Mouse (Mus musculus) granulocyte monocyte progenitor cell, adult 5-6 weeks (primary cell): ENCODE data around the gene Ddt. TPM values are rescaled to one million over a fixed set of nuclear protein-coding genes. Genes with fewer than 3 reads are reported as not detected.
A peak's percentile ranks its signal among the peaks of the same experiment; 100 is the strongest.
"Not testable (repeated sequence)": the region's sequence is repeated elsewhere in the genome, so short reads cannot be mapped to it uniquely, and the experiment has no call there.

Experiments
- ATAC-seq: replicated peaks from 2 replicates; pipeline ENCODE4 v1.8.0; 2016; ENCODE audit warnings: mild to moderate bottlenecking, moderate TSS enrichment, inconsistent platforms; ENCODE audit not compliant: poor library complexity, severe bottlenecking
- total RNA-seq, 2 experiments: library from RNA; stranded (forward) in 1 of 2; stranded (reverse) in 1 of 2; fragments of 200-712, 200-1000 nt in 1 of 2; fragments of >200 nt in 1 of 2; fragmentation: Nextera tagmentation in 1 of 2; gene quantifications; 2 replicates each; pipeline ENCODE4 v1.2.3; 2014 to 2017

The Ddt gene
- total RNA-seq, 2 experiments from 2014 or later, result 61.0 to 85.2 TPM

- ATAC-seq, result no peak
Measured at GRCm38 (mm10) chr10:75774587-75774986, 1.4 kb upstream of the Ddt start.

- ATAC-seq, result no peak
Measured at GRCm38 (mm10) chr10:75774102-75774501, 888 bp upstream of the Ddt start.

GRCm38 (mm10) chr10:75767756-75768155 lies 5.5 kb downstream of the Ddt start:
- not testable (repeated sequence) for ATAC-seq

GRCm38 (mm10) chr10:75766856-75767255 lies 6.4 kb downstream of the Ddt start:
- no peak for ATAC-seq

GRCm38 (mm10) chr10:75764519-75765473 lies 8.4 kb downstream of the Ddt start:
- peak; percentile 55 for ATAC-seq

- peak; percentile 98 for ATAC-seq
Measured at GRCm38 (mm10) chr10:75763682-75764518, 9.3 kb downstream of the Ddt start, which contains the start of gene Cabin1. Gene Cabin1 (minus strand): TSS chr10:75764341.

- ATAC-seq, result no peak
Measured at GRCm38 (mm10) chr10:75762413-75762812, 10.8 kb downstream of the Ddt start.

GRCm38 (mm10) chr10:75760311-75760710 lies 12.9 kb downstream of the Ddt start:
- ATAC-seq, result no peak

GRCm38 (mm10) chr10:75756719-75757118 lies 16.5 kb downstream of the Ddt start:
- no peak for ATAC-seq

- ATAC-seq, result peak; percentile 88
Measured at GRCm38 (mm10) chr10:75744017-75744416, 29.2 kb downstream of the Ddt start.

GRCm38 (mm10) chr10:75743369-75743768 lies 29.8 kb downstream of the Ddt start:
- ATAC-seq, result no peak

- no peak for ATAC-seq
Measured at GRCm38 (mm10) chr10:75740866-75741265, 32.3 kb downstream of the Ddt start.

- no peak for ATAC-seq
Measured at GRCm38 (mm10) chr10:75725449-75725848, 47.8 kb downstream of the Ddt start.

Other genes starting within 250 kb of the Ddt start
- not detected in 2 replicates for gene Lrrc75b, start 213.1 kb downstream of the Ddt start, total RNA-seq (2014; fragmentation: Nextera tagmentation)
- gene Lrrc75b, start 213.1 kb downstream of the Ddt start, total RNA-seq (2017), result not detected in 2 replicates
- gene Ggt1, start 211.8 kb downstream of the Ddt start, total RNA-seq (2014; fragmentation: Nextera tagmentation), result 1.7 TPM in 1 of 2 replicates, not detected in the other
- 1.7 TPM in 1 of 2 replicates, not detected in the other for gene Ggt1, start 211.8 kb downstream of the Ddt start, total RNA-seq (2017)
- gene Ggt5, start 184.1 kb downstream of the Ddt start, total RNA-seq (2014; fragmentation: Nextera tagmentation), result 2.3 and 6.4 TPM in 2 replicates
- 2.4 and 3.6 TPM in 2 replicates for gene Ggt5, start 184.1 kb downstream of the Ddt start, total RNA-seq (2017)
- 0.26 TPM in 1 of 2 replicates, not detected in the other for gene Susd2, start 129.4 kb downstream of the Ddt start, total RNA-seq (2014; fragmentation: Nextera tagmentation)
- not detected in 2 replicates for gene Susd2, start 129.4 kb downstream of the Ddt start, total RNA-seq (2017)
- 48.8 and 68.8 TPM in 2 replicates for gene Cabin1, start 9.1 kb downstream of the Ddt start, total RNA-seq (2014; fragmentation: Nextera tagmentation)
- 23.0 and 24.9 TPM in 2 replicates for gene Cabin1, start 9.1 kb downstream of the Ddt start, total RNA-seq (2017)
- not detected in 2 replicates for gene Gm20441, start 7.5 kb upstream of the Ddt start, total RNA-seq (2014; fragmentation: Nextera tagmentation)
- not detected in 2 replicates for gene Gm20441, start 7.5 kb upstream of the Ddt start, total RNA-seq (2017)
- 4.5 and 12.9 TPM in 2 replicates for gene Gstt3, start 8.0 kb upstream of the Ddt start, total RNA-seq (2014; fragmentation: Nextera tagmentation)
- 4.4 and 4.7 TPM in 2 replicates for gene Gstt3, start 8.0 kb upstream of the Ddt start, total RNA-seq (2017)
- gene Gstt1, start 25.2 kb upstream of the Ddt start, total RNA-seq (2014; fragmentation: Nextera tagmentation), result not detected in 2 replicates
- not detected in 2 replicates for gene Gstt1, start 25.2 kb upstream of the Ddt start, total RNA-seq (2017)
- not detected in 2 replicates for gene Gstt4, start 49.1 kb upstream of the Ddt start, total RNA-seq (2014; fragmentation: Nextera tagmentation)
- gene Gstt4, start 49.1 kb upstream of the Ddt start, total RNA-seq (2017), result not detected in 2 replicates
- 18.0 and 33.8 TPM in 2 replicates for gene Gstt2, start 64.0 kb upstream of the Ddt start, total RNA-seq (2014; fragmentation: Nextera tagmentation)
- 17.5 and 31.1 TPM in 2 replicates for gene Gstt2, start 64.0 kb upstream of the Ddt start, total RNA-seq (2017)
- 657 and 889 TPM in 2 replicates for gene Mif, start 86.8 kb upstream of the Ddt start, total RNA-seq (2014; fragmentation: Nextera tagmentation)
- gene Mif, start 86.8 kb upstream of the Ddt start, total RNA-seq (2017), result 712 and 870 TPM in 2 replicates
- 7.0 TPM in 1 of 2 replicates, not detected in the other for gene Derl3, start 120.0 kb upstream of the Ddt start, total RNA-seq (2014; fragmentation: Nextera tagmentation)
- gene Derl3, start 120.0 kb upstream of the Ddt start, total RNA-seq (2017), result 2.3 TPM in 1 of 2 replicates, not detected in the other
- 80.0 and 102 TPM in 2 replicates for gene Smarcb1, start 148.2 kb upstream of the Ddt start, total RNA-seq (2014; fragmentation: Nextera tagmentation)
- gene Smarcb1, start 148.2 kb upstream of the Ddt start, total RNA-seq (2017), result 58.0 and 79.4 TPM in 2 replicates
- gene Chchd10, start 159.7 kb upstream of the Ddt start, total RNA-seq (2014; fragmentation: Nextera tagmentation), result 60.4 and 66.7 TPM in 2 replicates
- 33.2 and 37.5 TPM in 2 replicates for gene Chchd10, start 159.7 kb upstream of the Ddt start, total RNA-seq (2017)
- gene Mmp11, start 163.1 kb upstream of the Ddt start, total RNA-seq (2014; fragmentation: Nextera tagmentation), result 0.41 TPM in 1 of 2 replicates, not detected in the other
- gene Mmp11, start 163.1 kb upstream of the Ddt start, total RNA-seq (2017), result not detected in 2 replicates
- not detected in 2 replicates for gene Gm867, start 167.3 kb upstream of the Ddt start, total RNA-seq (2014; fragmentation: Nextera tagmentation)
- not detected in 2 replicates for gene Gm867, start 167.3 kb upstream of the Ddt start, total RNA-seq (2017)
- not detected in 2 replicates for gene Vpreb3, start 169.6 kb upstream of the Ddt start, total RNA-seq (2014; fragmentation: Nextera tagmentation)
- not detected in 2 replicates for gene Vpreb3, start 169.6 kb upstream of the Ddt start, total RNA-seq (2017)
- gene Gm5134, start 181.1 kb upstream of the Ddt start, total RNA-seq (2014; fragmentation: Nextera tagmentation), result 0.77 and 1.7 TPM in 2 replicates
- 0.36 and 0.43 TPM in 2 replicates for gene Gm5134, start 181.1 kb upstream of the Ddt start, total RNA-seq (2017)